In the genomic region with DNA sequence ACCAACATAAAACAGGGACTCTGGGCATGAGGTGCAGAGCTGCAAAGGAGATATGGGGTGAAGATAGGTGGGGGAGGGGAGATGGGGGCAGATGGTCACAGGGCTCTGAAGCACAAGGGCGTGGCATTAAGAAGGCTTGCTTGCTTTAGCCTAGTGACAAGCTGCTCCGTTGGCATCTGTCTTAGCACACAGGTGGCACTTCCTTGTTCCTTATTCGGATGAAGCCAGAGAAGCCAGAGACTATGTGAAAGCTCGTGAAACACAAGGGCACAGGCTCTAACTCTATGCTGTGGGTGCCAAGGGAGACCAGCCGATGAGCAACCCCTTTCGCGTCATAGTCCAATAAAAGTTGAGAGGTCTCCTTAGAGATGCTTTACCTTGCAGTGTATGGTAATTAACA, we compare ENCODE assay signal across 9 mouse cellular contexts.
"Had no signal": no experiment of that assay in that cellular context is flagged by ENCODE, and none has a peak within 500 bp of the region (broad histone marks: within the 10 kb centered on the region; RNA-seq: fewer than 3 reads in every experiment).

No protein-coding gene starts in this region.

- ATAC-seq: liver, embryonic 12.5 days had no signal

- DNase-seq: kidney, adult 18-20 months; left cerebral cortex, postnatal 4 days; lung, adult 18-20 months; lung, postnatal 36 days; right cerebral cortex, postnatal 14 days; thymus, postnatal 4 days had no signal

- H3K9me3 ChIP-seq: limb, embryonic 15.5 days; liver, embryonic 12.5 days; midbrain, embryonic 13.5 days had no signal

- H3K4me3 ChIP-seq: limb, embryonic 15.5 days; liver, embryonic 12.5 days; midbrain, embryonic 13.5 days had no signal

- H3K36me3 ChIP-seq: limb, embryonic 15.5 days; liver, embryonic 12.5 days; midbrain, embryonic 13.5 days had no signal

- H3K27me3 ChIP-seq: limb, embryonic 15.5 days; liver, embryonic 12.5 days; midbrain, embryonic 13.5 days had no signal

- H3K27ac ChIP-seq: limb, embryonic 15.5 days; liver, embryonic 12.5 days; midbrain, embryonic 13.5 days had no signal

- H3K9ac ChIP-seq: limb, embryonic 15.5 days; liver, embryonic 12.5 days; midbrain, embryonic 13.5 days had no signal

- H3K4me2 ChIP-seq: limb, embryonic 15.5 days; liver, embryonic 12.5 days; midbrain, embryonic 13.5 days had no signal

- H3K4me1 ChIP-seq: limb, embryonic 15.5 days; liver, embryonic 12.5 days had no signal
